Mouse (Mus musculus) CH12.LX (cell line): Measurements from ENCODE around the gene B3gnt2. TPM values are rescaled to one million over a fixed set of nuclear protein-coding genes. Genes with fewer than 3 reads are reported as not detected.

Experiments used
- DNase-seq: peaks from one replicate; pipeline ENCODE4 v3.0.0-alpha.2; 2013; ENCODE audit errors: extremely low read depth
- H3K27ac ChIP-seq: 2 replicates; pipeline ENCODE4 v1.5.1; 2012; ENCODE audit warnings: low read depth, mild to moderate bottlenecking, control low read depth, moderate library complexity; ENCODE audit not compliant: insufficient read depth
- H3K27me3 ChIP-seq: replicated peaks from 2 replicates; pipeline ENCODE3; 2012; ENCODE audit warnings: inconsistent platforms
- H3K36me3 ChIP-seq, 2 experiments: replicated peaks in 1 of 2; 2 replicates each; pipeline versions ENCODE3 to v1.6.1; 2012; ENCODE audit warnings: inconsistent platforms in 1 of 2, low read length in 1 of 2, mild to moderate bottlenecking in 1 of 2, mixed read lengths in 1 of 2, moderate library complexity in 1 of 2; ENCODE audit not compliant: control insufficient read depth in 1 of 2, insufficient read depth in 1 of 2
- H3K4me1 ChIP-seq, 2 experiments: 2 replicates each; pipeline ENCODE4 v1.6.1; 2012; ENCODE audit warnings: inconsistent platforms in 1 of 2, moderate library complexity in 1 of 2; ENCODE audit not compliant: insufficient read depth in 2 of 2, control insufficient read depth in 1 of 2
- H3K4me2 ChIP-seq: 2 replicates; pipeline ENCODE4 v1.6.1; 2012; ENCODE audit warnings: low read depth, mild to moderate bottlenecking, control low read depth; ENCODE audit not compliant: poor library complexity, insufficient read depth, severe bottlenecking
- H3K4me3 ChIP-seq, 3 experiments: fragments of 150-350 bp in 1 of 3; sonication (generic) in 1 of 3; replicated peaks in 1 of 3; 2 replicates each; pipeline versions ENCODE3 to v1.5.1; 2011 to 2012; ENCODE audit warnings: low read depth in 2 of 3, low read length in 2 of 3, mild to moderate bottlenecking in 2 of 3, moderate library complexity in 2 of 3, control low read depth in 1 of 3, improper control_type of control experiment in 1 of 3, inconsistent platforms in 1 of 3, mixed read lengths in 1 of 3; ENCODE audit not compliant: poor library complexity in 1 of 3
- H3K79me2 ChIP-seq: replicated peaks from 2 replicates; pipeline ENCODE4 v1.6.1; 2012; ENCODE audit warnings: mild to moderate bottlenecking, moderate library complexity; ENCODE audit not compliant: control insufficient read depth, poor library complexity, insufficient read depth, severe bottlenecking; ENCODE audit errors: extremely low read depth
- H3K9ac ChIP-seq: 2 replicates; pipeline ENCODE4 v1.6.1; 2012; ENCODE audit warnings: low read depth, mild to moderate bottlenecking, control low read depth, moderate library complexity; ENCODE audit not compliant: insufficient read depth
- H3K9me3 ChIP-seq: replicated peaks from 2 replicates; pipeline ENCODE3; 2012; ENCODE audit warnings: low read length, inconsistent platforms, mixed read lengths
- CHD1 ChIP-seq: IDR thresholded peaks from 2 replicates; pipeline ENCODE4 v1.6.1; 2012; ENCODE audit warnings: low read depth, low read length, improper control_type of control experiment, inconsistent platforms
- CTCF ChIP-seq, 2 experiments: IDR thresholded peaks in 1 of 2; conservative IDR thresholded peaks in 1 of 2; 2 replicates each; pipeline ENCODE4 v1.5.1; 2011 to 2012; ENCODE audit warnings: low read depth in 2 of 2, low read length in 2 of 2, improper control_type of control experiment in 1 of 2, inconsistent platforms in 1 of 2, mild to moderate bottlenecking in 1 of 2, moderate library complexity in 1 of 2
- E2F4 ChIP-seq: IDR thresholded peaks from 2 replicates; pipeline ENCODE4 v1.6.1; 2011; ENCODE audit warnings: low read depth, low read length, improper control_type of control experiment; ENCODE audit not compliant: insufficient replicate concordance
- EP300 ChIP-seq: IDR thresholded peaks from 2 replicates; pipeline ENCODE4 v1.6.1; 2011; ENCODE audit warnings: low read length, improper control_type of control experiment
- ETS1 ChIP-seq: conservative IDR thresholded peaks from 2 replicates; pipeline ENCODE4 v1.6.1; 2012; ENCODE audit warnings: low read depth, mild to moderate bottlenecking, inconsistent platforms, low read length, improper control_type of control experiment, moderate library complexity
- GABPA ChIP-seq: IDR thresholded peaks from 2 replicates; pipeline ENCODE4 v1.6.1; 2012; ENCODE audit warnings: low read depth, low read length, improper control_type of control experiment, inconsistent platforms; ENCODE audit not compliant: insufficient replicate concordance
- HCFC1 ChIP-seq: IDR thresholded peaks from 2 replicates; pipeline ENCODE4 v1.6.1; 2012; ENCODE audit warnings: low read depth, mild to moderate bottlenecking, inconsistent platforms, low read length, improper control_type of control experiment
- MAX ChIP-seq: IDR thresholded peaks from 2 replicates; pipeline ENCODE4 v1.6.1; 2011; ENCODE audit warnings: low read length, improper control_type of control experiment
- MEF2A ChIP-seq: IDR thresholded peaks from 2 replicates; pipeline ENCODE4 v1.6.1; 2014; ENCODE audit warnings: low read depth, mild to moderate bottlenecking, inconsistent platforms, low read length, improper control_type of control experiment, borderline replicate concordance
- MXI1 ChIP-seq: IDR thresholded peaks from 2 replicates; pipeline ENCODE4 v1.6.1; 2011; ENCODE audit warnings: mild to moderate bottlenecking, low read depth, low read length, improper control_type of control experiment
- NELFE ChIP-seq: IDR thresholded peaks from 2 replicates; pipeline ENCODE4 v1.6.1; 2011; ENCODE audit warnings: low read depth, low read length, improper control_type of control experiment
- PAX5 ChIP-seq: IDR thresholded peaks from 2 replicates; pipeline ENCODE4 v1.6.1; 2012; ENCODE audit warnings: low read length, inconsistent platforms, mixed read lengths
- RCOR1 ChIP-seq: conservative IDR thresholded peaks from 2 replicates; pipeline ENCODE4 v1.6.1; 2012; ENCODE audit warnings: low read depth, mild to moderate bottlenecking, inconsistent platforms, low read length, improper control_type of control experiment
- SIN3A ChIP-seq: IDR thresholded peaks from 2 replicates; pipeline ENCODE4 v1.6.1; 2012; ENCODE audit warnings: low read length, improper control_type of control experiment, inconsistent platforms
- SMC3 ChIP-seq: IDR thresholded peaks from 2 replicates; pipeline ENCODE4 v1.6.1; 2011; ENCODE audit warnings: low read depth, low read length, improper control_type of control experiment
- ZC3H11A ChIP-seq: IDR thresholded peaks from 2 replicates; pipeline ENCODE4 v1.6.1; 2012; ENCODE audit warnings: low read depth, mild to moderate bottlenecking, inconsistent platforms, low read length, improper control_type of control experiment
- ZKSCAN1 ChIP-seq: IDR thresholded peaks from 2 replicates; pipeline ENCODE4 v1.6.1; 2012; ENCODE audit warnings: low read depth, inconsistent platforms, low read length, improper control_type of control experiment, borderline replicate concordance
- ZMIZ1 ChIP-seq: IDR thresholded peaks from 2 replicates; pipeline ENCODE4 v1.6.1; 2012; ENCODE audit warnings: low read depth, mild to moderate bottlenecking, inconsistent platforms, low read length, improper control_type of control experiment
- dilution Hi-C: fragments of 300-500 bp; cut with MboI; formaldehyde crosslinking; loops from 2 replicates; pipeline ENCODE4 v1.14.3; 2020; ENCODE audit warnings: low sequenced_read_pairs; ENCODE audit not compliant: extremely low pct_unique_long_range_greater_than_20kb, extremely low pct_ligation_motif_present
- in situ Hi-C: fragments of 300-500 bp; cut with MboI; formaldehyde crosslinking; loops from 3 replicates; pipeline ENCODE4 v1.14.3; 2019; ENCODE audit warnings: low sequenced_read_pairs, low pct_ligation_motif_present, low pct_unique_long_range_greater_than_20kb, mixed read lengths
- polyA plus RNA-seq: library from polyadenylated mRNA; unstranded; fragments of >175 nt; gene quantifications from 2 replicates; pipeline ENCODE4 v1.2.1, GENCODE M21; 2012; ENCODE audit warnings: low read depth; ENCODE audit not compliant: insufficient read length
- total RNA-seq, 2 experiments: library from RNA; depleted of rRNA; stranded (reverse); fragments of 300-350 nt in 1 of 2; fragments of >200 nt in 1 of 2; gene quantifications; 2 replicates each; pipeline ENCODE4 v1.2.3; 2012 to 2014

B3gnt2 gene
- total and polyA plus RNA-seq, 3 experiments = 74.6 to 96.0 (median 75.2) TPM

- Histone ChIP-seq H3K4me1 (peaks cover 0 to 15% of the 10 kb centered on the region in 2 experiments; a peak in 2 of 4 replicates), H3K9ac (no peak overlapping the region), H3K4me3 (no peak overlapping the region), H3K79me2 (no peaks in the 10 kb centered on the region), H3K27me3 (no peaks in the 10 kb centered on the region), H3K27ac (no peak overlapping the region), H3K4me2 (no peak overlapping the region), H3K9me3 (peaks cover 18% of the 10 kb centered on the region), H3K36me3 (no peaks in the 10 kb centered on the region)
- in situ Hi-C loops = no loop called here
- DNase-seq = no peak
- TF ChIP-seq MEF2A (no peak), HCFC1 (no peak), EP300 (no peak), PAX5 (no peak), NELFE (no peak), MAX (no peak), GABPA (no peak), CTCF (conservative IDR thresholded peaks at IDR 0.05 in 1 of 2, IDR thresholded peaks at IDR 0.05 in 1 of 2; ENCODE audit: low read depth in 2 of 2, low read length in 2 of 2) (no peak)
- dilution Hi-C loops = no loop called here
These were observed 137.7 kb downstream of the B3gnt2 start for GRCm38 (mm10) chr11:22723096-22723495.

- Histone ChIP-seq H3K4me1 (peaks cover 0 to 15% of the 10 kb centered on the region in 2 experiments; a peak in 2 of 4 replicates), H3K36me3 (no peaks in the 10 kb centered on the region)
- no peak for DNase-seq
- TF ChIP-seq ZKSCAN1 (no peak), E2F4 (no peak), ZMIZ1 (no peak), ETS1 (no peak), ZC3H11A (no peak), NELFE (no peak), HCFC1 (no peak), SMC3 (no peak), SIN3A (no peak)
- TF ChIP-seq, all 38 proteins: peak for 0
- Histone ChIP-seq H3K27ac (no peak overlapping the region), H3K27me3 (no peaks in the 10 kb centered on the region), H3K4me2 (no peak overlapping the region), H3K79me2 (no peaks in the 10 kb centered on the region), H3K9me3 (peaks cover 12% of the 10 kb centered on the region), H3K4me3 (no peak overlapping the region), H3K9ac (no peak overlapping the region)
- dilution Hi-C loops = no loop called here
- in situ Hi-C loops = no loop called here
These were observed 140.7 kb downstream of the B3gnt2 start for GRCm38 (mm10) chr11:22720096-22720495.

GRCm38 (mm10) chr11:22719570-22719969 lies 141.2 kb downstream of the B3gnt2 start:
- no peaks in the 10 kb centered on the region for H3K79me2 ChIP-seq
- dilution Hi-C loops = no loop called here
- peaks cover 0 to 15% of the 10 kb centered on the region in 2 experiments; a peak in 2 of 4 replicates for H3K4me1 ChIP-seq
- TF ChIP-seq MXI1 (no peak), PAX5 (no peak), CHD1 (no peak), RCOR1 (no peak), SIN3A (no peak), ZKSCAN1 (no peak), ETS1 (0 out of 2 replicates have a peak, but pooled peaks have one; percentile 16)
- TF ChIP-seq, all 38 proteins: peak for 1
- no peak for DNase-seq
- Histone ChIP-seq H3K9me3 (peaks cover 12% of the 10 kb centered on the region), H3K36me3 (no peaks in the 10 kb centered on the region), H3K4me2 (no peak overlapping the region), H3K4me3 (no peak overlapping the region), H3K27ac (no peak overlapping the region), H3K27me3 (no peaks in the 10 kb centered on the region), H3K9ac (no peak overlapping the region)
- in situ Hi-C loops = no loop called here
